Mouse (Mus musculus) G1E (cell line): Measurements from ENCODE around the gene Fat3.

ENCODE experiments used
- CTCF ChIP-seq: IDR thresholded peaks from 2 replicates; pipeline ENCODE4 v1.5.1; 2012; ENCODE audit warnings: low read depth, low read length, inconsistent platforms, mixed read lengths
- GATA1 ChIP-seq: IDR thresholded peaks from 2 replicates; pipeline ENCODE4 v1.6.1; 2012; ENCODE audit warnings: borderline replicate concordance, low read length, inconsistent platforms, mixed read lengths
- GATA2 ChIP-seq: IDR thresholded peaks from 2 replicates; pipeline ENCODE4 v1.6.1; 2012; ENCODE audit warnings: low read depth, low read length, inconsistent platforms, borderline replicate concordance
- POLR2AphosphoS5 ChIP-seq: IDR thresholded peaks from 2 replicates; pipeline ENCODE4 v1.6.1; 2012; ENCODE audit warnings: low read depth, low read length, inconsistent platforms; ENCODE audit not compliant: insufficient replicate concordance
- TAL1 ChIP-seq: conservative IDR thresholded peaks from 2 replicates; pipeline ENCODE4 v1.6.1; 2012; ENCODE audit warnings: low read depth, low read length, inconsistent platforms, mixed read lengths

DNA sequence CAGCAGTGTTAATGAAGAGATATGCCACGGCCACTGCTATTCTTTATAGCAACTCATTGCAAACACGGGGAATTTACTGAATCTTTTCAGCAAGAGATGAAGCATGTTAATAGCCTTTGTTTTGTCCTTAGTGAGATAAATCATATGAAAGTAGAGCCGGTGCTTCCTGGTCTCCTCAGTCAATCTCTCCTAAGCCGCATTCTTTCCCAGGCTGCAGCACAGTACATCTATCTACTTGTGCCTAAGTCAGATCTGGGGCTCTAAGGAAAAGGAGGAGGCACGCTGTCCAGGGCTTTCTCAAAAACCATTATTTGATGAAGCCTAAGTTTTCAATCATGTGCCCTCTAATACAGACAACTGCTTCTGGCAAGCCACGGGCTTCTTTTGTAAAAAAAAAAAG is 361.8 kb downstream of the Fat3 start:
- TF ChIP-seq CTCF (no peak), GATA1 (no peak), TAL1 (no peak), POLR2AphosphoS5 (no peak), GATA2 (no peak)
